In genomic region chr7:24462388-24463319, GRCm38 (mm10) we compare ENCODE assay signal across 9 mouse cellular contexts. TPM values are rescaled to one million over a fixed set of nuclear protein-coding genes. Genes with fewer than 3 reads are reported as not detected.
DNase-seq lines count a peak whose midpoint lies in the region; ATAC-seq and TF ChIP-seq lines count a peak whose summit lies in the region.
"Had no signal": no experiment of that assay in that cellular context is flagged by ENCODE, and none has a peak within 500 bp of the region (broad histone marks: within the 10 kb centered on the region; RNA-seq: fewer than 3 reads in every experiment).

Gene Plaur (plus strand): TSS chr7:24462484.

- ATAC-seq in forebrain, embryonic 12.5 days (ENCODE audit: low FRiP score), result no peak
- ATAC-seq in hindbrain, embryonic 15.5 days (ENCODE audit: low FRiP score, low read depth), result peak; percentile 49
- ATAC-seq in liver, embryonic 13.5 days (ENCODE audit: low read depth), result 0 out of 2 replicates have a peak, but pooled peaks have one; percentile 41
- no peak for ATAC-seq in frontal cortex, adult (ENCODE audit: low TSS enrichment)

- peak within 1 kb of the TSS; percentile 15 for H3K4me2 ChIP-seq in forebrain, embryonic 12.5 days
- peak within 1 kb of the TSS; percentile 20 for H3K4me2 ChIP-seq in hindbrain, embryonic 15.5 days
- H3K4me2 ChIP-seq in liver, embryonic 13.5 days, result peak within 1 kb of the TSS; percentile 55

- no peaks in the 10 kb centered on the region for H3K36me3 ChIP-seq in forebrain, embryonic 12.5 days (replicated peaks)
- H3K36me3 ChIP-seq in hindbrain, embryonic 15.5 days, result no peaks in the 10 kb centered on the region
- H3K36me3 ChIP-seq in liver, embryonic 13.5 days, result no peaks in the 10 kb centered on the region

- 0 out of 2 replicates have a peak within 1 kb of the TSS, but pooled peaks have one; percentile 11 for H3K4me3 ChIP-seq in left cerebral cortex, adult 2 months
- no peak within 1 kb of the TSS for H3K4me3 ChIP-seq in forebrain, embryonic 12.5 days (replicated peaks)
- no peak within 1 kb of the TSS; the same call in 1 of the 2 replicates for H3K4me3 ChIP-seq in hindbrain, embryonic 15.5 days
- peak within 1 kb of the TSS; percentile 38 for H3K4me3 ChIP-seq in liver, embryonic 13.5 days (replicated peaks)

- no peak for DNase-seq in left cerebral cortex, adult 2 months (ENCODE audit: extremely low spot score in 1 of 2, low spot score in 2 of 2)
- DNase-seq in left cerebral cortex, adult 11 months (ENCODE audit: low spot score), result no peak
- no peak for DNase-seq in liver, embryonic 13.5 days
- DNase-seq in naive thymus-derived CD4-positive, alpha-beta T cell, adult 2 months (ENCODE audit: low read depth), result peak; percentile 60
- DNase-seq in layer of hippocampus, adult 9-10 months (ENCODE audit: low spot score), result no peak

- WGBS in forebrain, embryonic 12.5 days, result 10% methylated on average over 27 of the region's 27 CpGs
- 5% methylated on average over 27 of the region's 27 CpGs for WGBS in hindbrain, embryonic 15.5 days
- under 1% methylated on average over 27 of the region's 27 CpGs for WGBS in liver, embryonic 13.5 days (ENCODE audit: insufficient replicate concordance)

- H3K4me1 ChIP-seq in forebrain, embryonic 12.5 days, result peaks cover 9% of the 10 kb centered on the region; the same call in 1 of the 2 replicates
- H3K4me1 ChIP-seq in hindbrain, embryonic 15.5 days (replicated peaks), result peaks cover 9% of the 10 kb centered on the region
- H3K4me1 ChIP-seq in liver, embryonic 13.5 days (replicated peaks), result peaks cover 18% of the 10 kb centered on the region

- intact Hi-C loops in left cerebral cortex, adult 2 months (cut with DNase I), result no loop called here

- no peaks in the 10 kb centered on the region for H3K9me3 ChIP-seq in forebrain, embryonic 12.5 days
- no peaks in the 10 kb centered on the region for H3K9me3 ChIP-seq in hindbrain, embryonic 15.5 days
- H3K9me3 ChIP-seq in liver, embryonic 13.5 days (replicated peaks), result no peaks in the 10 kb centered on the region

- H3K27ac ChIP-seq in left cerebral cortex, adult 2 months, result no peak within 1 kb of the TSS
- H3K27ac ChIP-seq in forebrain, embryonic 12.5 days, result no peak within 1 kb of the TSS
- H3K27ac ChIP-seq in hindbrain, embryonic 15.5 days (replicated peaks), result no peak within 1 kb of the TSS
- 0 out of 2 replicates have a peak within 1 kb of the TSS, but pooled peaks have one; percentile 50 for H3K27ac ChIP-seq in liver, embryonic 13.5 days

- H3K27me3 ChIP-seq in forebrain, embryonic 12.5 days, result peaks cover 26% of the 10 kb centered on the region
- H3K27me3 ChIP-seq in hindbrain, embryonic 15.5 days, result no peaks in the 10 kb centered on the region
- peaks cover 15% of the 10 kb centered on the region for H3K27me3 ChIP-seq in liver, embryonic 13.5 days

- TF ChIP-seq CTCF in left cerebral cortex, adult 2 months (IDR thresholded peaks at IDR 0.05), result no peak

- H3K9ac ChIP-seq in forebrain, embryonic 12.5 days, result no peak within 1 kb of the TSS
- H3K9ac ChIP-seq in hindbrain, embryonic 15.5 days, result no peak within 1 kb of the TSS
- 0 out of 2 replicates have a peak within 1 kb of the TSS, but pooled peaks have one; percentile 30 for H3K9ac ChIP-seq in liver, embryonic 13.5 days

RNA-seq across cellular contexts. Expression of gene Plaur, which starts in this region (rescaled TPM):
- total RNA-seq in left cerebral cortex, adult 2 months (2021), result 1 to 10 TPM; 1.0 to 1.1 TPM
- 1.0 and 1.2 TPM in 2 replicates for polyA plus RNA-seq in forebrain, embryonic 12.5 days (2016; fragmentation: Nextera tagmentation; extraction: Ambion mirVana)
- 1.3 and 1.5 TPM in 2 replicates for polyA plus RNA-seq in hindbrain, embryonic 15.5 days (2015; fragmentation: Nextera tagmentation; extraction: Ambion mirVana)
- 1.9 and 2.3 TPM in 2 replicates for polyA plus RNA-seq in liver, embryonic 13.5 days (2015; fragmentation: Nextera tagmentation; extraction: Ambion mirVana)
- polyA plus RNA-seq: testis, adult 2 months had no signal

Comparison
In these comparisons a context has a peak if more than half of its experiments do, and no peak if none do; other contexts are left out.
1. H3K4me3 ChIP-seq: peak in left cerebral cortex, adult 2 months (single experiment) and liver, embryonic 13.5 days (single experiment); none in forebrain, embryonic 12.5 days (single experiment) and hindbrain, embryonic 15.5 days (single experiment).
2. ATAC-seq: peak in hindbrain, embryonic 15.5 days (single experiment) and liver, embryonic 13.5 days (single experiment); none in forebrain, embryonic 12.5 days (single experiment) and frontal cortex, adult (single experiment).
3. Peak in every context shown above with its lines, with median percentiles within 50 percentile points of each other: H3K4me2 ChIP-seq.